Mouse (Mus musculus): ENCODE measurements at regions not wholly inside any gene's neighbourhood (a gene's known extent, or its start where the extent isn't known, plus 50 kb on each side); places are given as distances from the start of the nearest gene placed in this dataset.

DNA sequence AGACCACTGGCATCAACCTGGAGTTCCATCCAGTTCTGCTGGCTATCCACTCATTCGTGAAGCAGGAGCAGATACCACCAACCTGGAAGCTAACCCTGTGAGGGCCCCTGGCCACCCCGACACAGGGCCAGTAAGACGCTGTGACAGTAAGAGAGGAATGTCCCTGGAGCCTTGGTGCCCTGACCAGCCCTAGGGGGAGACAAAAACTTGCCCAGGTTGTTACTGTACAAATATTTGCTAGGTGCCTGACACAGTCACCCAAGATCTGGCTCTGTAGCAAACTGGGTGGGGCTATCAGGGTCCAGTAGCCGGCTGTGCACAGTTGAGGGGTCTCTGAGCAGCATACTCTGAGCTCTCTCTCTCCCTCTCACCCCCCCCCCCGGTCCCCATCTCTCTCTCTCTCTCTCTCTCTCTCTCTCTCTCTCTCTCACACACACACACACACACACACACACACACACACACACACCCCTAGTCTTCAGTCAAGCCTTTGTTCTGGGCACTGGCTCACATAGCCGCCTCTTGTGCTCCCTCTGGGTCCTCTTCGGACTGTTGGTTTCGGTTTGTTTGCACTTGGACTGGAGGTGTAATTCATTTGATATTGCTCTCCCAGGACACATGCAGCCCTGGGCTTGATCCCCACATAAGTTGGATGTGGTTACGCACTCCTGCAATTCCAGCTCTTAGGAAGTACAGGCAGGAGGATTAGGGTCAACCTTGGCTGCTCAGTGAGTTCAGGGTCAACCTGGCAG, 131.7 kb downstream of the Inhbb start:
- TF ChIP-seq CTCF (IDR thresholded peaks at IDR 0.05; ENCODE audit: low read depth), result no peak
- TF ChIP-seq EP300 (IDR thresholded peaks at IDR 0.05; ENCODE audit: low read depth), result no peak

Measured in heart, postnatal 0 days (tissue).